Mouse (Mus musculus) heart, postnatal 0 days (tissue): Measurements from ENCODE around the gene Oprl1. TPM values are rescaled to one million over a fixed set of nuclear protein-coding genes. Genes with fewer than 3 reads are reported as not detected.
A peak's percentile ranks its signal among the peaks of the same experiment; 100 is the strongest.

Experiments used
- ATAC-seq: fragments of 200-750 bp; cut with Nextera tagmentation; 2 replicates; pipeline ENCODE4 v1.8.0; 2017; ENCODE audit warnings: low read depth, moderate number of reproducible peaks, moderate library complexity; ENCODE audit not compliant: insufficient read depth
- DNase-seq: peaks from one replicate; pipeline ENCODE4 v3.0.0-alpha.2; 2016; ENCODE audit warnings: low spot score
- H3K27ac ChIP-seq: fragments of 300-500 bp; sonication (generic); 2 replicates; pipeline ENCODE4 v1.5.1; 2014; ENCODE audit warnings: low read depth, mild to moderate bottlenecking
- H3K27me3 ChIP-seq: fragments of 300-500 bp; sonication (generic); 2 replicates; pipeline ENCODE4 v1.6.1; 2014; ENCODE audit warnings: low read length, mixed read lengths; ENCODE audit not compliant: control insufficient read depth, insufficient read depth
- H3K36me3 ChIP-seq: fragments of 300-500 bp; sonication (generic); replicated peaks from 2 replicates; pipeline ENCODE4 v1.6.1; 2014; ENCODE audit warnings: low read length, mixed read lengths; ENCODE audit not compliant: control insufficient read depth, insufficient read depth
- H3K4me1 ChIP-seq: fragments of 300-500 bp; sonication (generic); 2 replicates; pipeline ENCODE4 v1.6.1; 2014; ENCODE audit warnings: antibody characterized with exemption; ENCODE audit not compliant: control insufficient read depth, insufficient read depth
- H3K4me2 ChIP-seq: fragments of 300-500 bp; sonication (generic); 2 replicates; pipeline ENCODE4 v1.6.1; 2014; ENCODE audit warnings: low read depth, mild to moderate bottlenecking, low read length, moderate library complexity
- H3K4me3 ChIP-seq: fragments of 300-500 bp; sonication (generic); 2 replicates; pipeline ENCODE4 v1.5.1; 2014; ENCODE audit warnings: low read depth, low read length
- H3K9ac ChIP-seq: fragments of 300-500 bp; sonication (generic); replicated peaks from 2 replicates; pipeline ENCODE4 v1.6.1; 2014; ENCODE audit warnings: low read depth, low read length, mixed read lengths
- H3K9me3 ChIP-seq: fragments of 300-500 bp; sonication (generic); replicated peaks from 2 replicates; pipeline ENCODE4 v1.6.1; 2016; ENCODE audit warnings: low read length; ENCODE audit not compliant: control insufficient read depth
- CTCF ChIP-seq: IDR thresholded peaks from 2 replicates; pipeline ENCODE4 v1.5.1; 2016; ENCODE audit warnings: antibody characterized with exemption, control low read depth, low read depth
- EP300 ChIP-seq: IDR thresholded peaks from 2 replicates; pipeline ENCODE4 v1.6.1; 2016; ENCODE audit warnings: antibody characterized with exemption, low read depth
- WGBS: fragments of 180-500 bp; shearing (Covaris S2); extraction: QIAGEN DNeasy Blood & Tissue Kit; methylation state at CpG from one replicate; pipeline ENCODE4 v1.1.7; 2014; 5-methylcytosine and 5-hydroxymethylcytosine counted together
- polyA plus RNA-seq: library from polyadenylated mRNA; unstranded; fragments of >200 nt; fragmentation: Nextera tagmentation; extraction: Ambion mirVana; gene quantifications from 2 replicates; pipeline ENCODE4 v1.2.1, GENCODE M21; 2015
- total RNA-seq: library from RNA; depleted of rRNA; stranded (reverse); fragments of >200 nt; gene quantifications from 2 replicates; pipeline ENCODE4 v1.2.3, GENCODE M21; 2014; ENCODE audit warnings: low replicate concordance

The Oprl1 gene
- total and polyA plus RNA-seq, 2 experiments from 2014 or later: 0.19 to 8.1 TPM

DNA sequence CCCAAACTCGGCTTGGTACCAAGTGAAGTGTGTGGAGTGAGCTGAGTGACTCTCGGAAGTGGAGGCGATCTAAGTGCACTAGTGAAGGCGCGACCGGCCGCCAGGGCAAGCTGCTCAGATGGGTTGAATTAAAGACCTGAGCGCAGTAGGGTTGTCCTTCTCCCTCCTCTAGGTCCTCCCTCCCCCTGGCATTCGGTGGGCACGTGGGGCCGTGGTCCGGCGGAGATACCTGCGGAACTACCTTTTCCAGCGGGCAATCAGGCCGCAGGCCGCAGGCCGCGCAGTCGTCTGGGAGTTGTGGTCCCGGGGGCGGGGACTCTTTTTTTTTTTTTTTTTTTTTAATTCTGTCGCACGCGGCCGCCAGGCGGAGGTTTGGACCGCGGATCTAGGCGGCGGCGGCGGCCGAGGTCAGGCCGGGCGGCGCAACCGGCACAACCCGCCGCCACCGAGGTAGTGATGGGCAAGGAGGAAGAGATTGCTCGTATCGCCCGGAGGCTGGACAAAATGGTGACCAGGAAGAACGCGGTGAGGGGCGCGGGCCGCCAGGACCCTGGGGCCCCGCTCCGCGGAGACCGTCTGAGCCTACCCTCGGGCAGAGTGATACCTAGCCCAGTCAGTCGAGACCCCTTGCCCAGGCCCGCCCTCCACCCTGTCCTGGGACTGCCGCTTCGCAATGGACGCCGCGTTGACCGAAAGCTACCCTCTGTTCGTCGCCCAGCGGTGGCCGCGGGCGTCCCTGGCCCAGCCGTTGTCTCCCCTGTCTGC lies 34.7 kb upstream of the Oprl1 start, which contains the start of gene Tcea2:
Gene Tcea2, plus strand, starts transcription at position 360 of the 765 bp plus-strand sequence.
- H3K27ac ChIP-seq: peak within 1 kb of the TSS; percentile 56
- no peak; the same call in 1 of the 2 replicates for TF ChIP-seq CTCF
- TF ChIP-seq EP300: no peak
- H3K4me1 ChIP-seq: peaks cover 5% of the 10 kb centered on the region; the same call in 1 of the 2 replicates
- no peaks in the 10 kb centered on the region for H3K9me3 ChIP-seq
- H3K4me3 ChIP-seq: peak within 1 kb of the TSS; percentile 68
- WGBS: under 1% methylated on average over 58 of the region's 69 CpGs
- peak within 1 kb of the TSS; percentile 97 for H3K4me2 ChIP-seq
- H3K9ac ChIP-seq: peak within 1 kb of the TSS; percentile 78
- no peaks in the 10 kb centered on the region for H3K36me3 ChIP-seq
- peak; percentile 37 for ATAC-seq
- H3K27me3 ChIP-seq: no peaks in the 10 kb centered on the region
- DNase-seq: peak; percentile 51

DNA sequence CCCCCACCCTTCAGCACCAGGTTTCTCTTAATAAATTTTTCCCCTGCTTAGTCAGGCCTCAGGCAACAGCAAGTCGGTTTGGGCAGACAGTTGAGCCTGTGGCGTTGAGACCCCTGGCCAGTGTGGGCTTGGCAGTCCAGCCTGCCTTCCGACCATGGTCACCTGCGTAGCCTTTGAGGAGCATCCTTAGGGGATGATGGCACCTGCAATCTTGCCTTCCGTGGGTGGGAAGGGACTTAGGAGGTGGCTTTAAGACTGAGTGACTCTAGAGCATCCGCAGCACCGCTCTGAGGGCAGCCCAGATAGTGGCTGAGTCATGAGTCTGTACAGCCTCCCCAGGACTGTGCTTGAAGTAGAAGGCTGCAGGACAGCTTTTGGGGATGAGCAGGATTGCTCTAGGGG lies 34.1 kb upstream of the Oprl1 start:
- no peaks in the 10 kb centered on the region for H3K9me3 ChIP-seq
- H3K4me3 ChIP-seq: peak overlapping the region; percentile 68
- peak overlapping the region; percentile 78 for H3K9ac ChIP-seq
- no peaks in the 10 kb centered on the region for H3K27me3 ChIP-seq
- no peak for TF ChIP-seq EP300
- no peak for TF ChIP-seq CTCF
- peak overlapping the region; percentile 97 for H3K4me2 ChIP-seq
- 0 out of 2 replicates have a peak, but pooled peaks cover under 1% of the 10 kb centered on the region for H3K36me3 ChIP-seq
- peak overlapping the region; percentile 56 for H3K27ac ChIP-seq
- H3K4me1 ChIP-seq: peaks cover 5% of the 10 kb centered on the region; the same call in 1 of the 2 replicates
- ATAC-seq (peak; percentile 9; the same call in 1 of the 2 replicates), DNase-seq (no peak)
- WGBS: 17% methylated on average over 7 of the region's 7 CpGs

DNA sequence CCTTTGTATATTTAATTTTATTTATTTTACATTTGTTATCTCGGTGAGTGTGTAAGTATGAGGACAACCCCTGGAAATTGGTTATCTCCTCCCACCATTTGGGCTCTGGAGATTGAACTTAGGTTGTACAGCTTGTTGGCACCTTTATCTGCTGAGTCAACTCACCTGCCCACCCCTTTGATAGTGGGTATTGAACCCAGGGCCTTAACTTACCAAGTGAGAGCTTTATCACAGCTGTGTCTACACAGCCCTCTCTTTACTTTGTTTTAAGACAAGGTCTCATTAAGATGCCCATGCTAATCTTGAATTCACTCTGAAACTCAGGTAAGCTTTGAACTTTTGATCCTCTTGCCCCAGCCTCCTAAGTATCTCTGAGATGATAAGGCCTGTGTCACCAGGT lies 32.8 kb upstream of the Oprl1 start:
- DNase-seq: no peak
- Histone ChIP-seq H3K27ac (no peak overlapping the region), H3K9ac (no peak overlapping the region), H3K4me3 (no peak overlapping the region), H3K4me2 (no peak overlapping the region), H3K36me3 (peaks cover 13% of the 10 kb centered on the region), H3K27me3 (no peaks in the 10 kb centered on the region), H3K4me1 (peaks cover 5% of the 10 kb centered on the region; the same call in 1 of the 2 replicates), H3K9me3 (no peaks in the 10 kb centered on the region)
- WGBS: 87% methylated on average over 1 of the region's 1 CpGs
- TF ChIP-seq CTCF: no peak
- no peak for TF ChIP-seq EP300
- ATAC-seq: no peak

DNA sequence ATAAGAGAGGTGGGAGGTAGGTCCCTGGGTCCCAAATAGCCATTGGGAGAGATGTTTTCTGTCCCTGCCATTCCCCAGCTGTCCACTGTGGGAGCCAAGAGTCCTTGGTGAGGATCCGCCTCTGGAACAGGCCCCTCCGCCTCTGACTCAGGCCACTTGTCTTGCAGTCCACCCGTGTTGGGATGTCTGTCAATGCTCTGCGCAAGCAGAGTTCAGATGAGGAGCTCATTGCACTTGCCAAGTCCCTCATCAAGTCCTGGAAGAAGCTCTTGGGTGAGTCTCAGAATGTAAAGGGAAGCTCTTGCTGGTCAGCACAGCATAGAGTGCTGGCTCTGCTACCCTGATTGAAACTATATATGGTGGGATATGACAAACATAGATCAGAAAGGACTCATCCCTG lies 31.4 kb upstream of the Oprl1 start:
- ATAC-seq (no peak), DNase-seq (no peak)
- Histone ChIP-seq H3K4me3 (no peak overlapping the region), H3K9me3 (no peaks in the 10 kb centered on the region), H3K27ac (no peak overlapping the region), H3K36me3 (peaks cover 13% of the 10 kb centered on the region), H3K9ac (no peak overlapping the region), H3K27me3 (no peaks in the 10 kb centered on the region), H3K4me1 (peaks cover 5% of the 10 kb centered on the region; the same call in 1 of the 2 replicates), H3K4me2 (no peak overlapping the region)
- TF ChIP-seq EP300 (no peak), CTCF (no peak)
- 49% methylated on average over 4 of the region's 4 CpGs for WGBS

DNA sequence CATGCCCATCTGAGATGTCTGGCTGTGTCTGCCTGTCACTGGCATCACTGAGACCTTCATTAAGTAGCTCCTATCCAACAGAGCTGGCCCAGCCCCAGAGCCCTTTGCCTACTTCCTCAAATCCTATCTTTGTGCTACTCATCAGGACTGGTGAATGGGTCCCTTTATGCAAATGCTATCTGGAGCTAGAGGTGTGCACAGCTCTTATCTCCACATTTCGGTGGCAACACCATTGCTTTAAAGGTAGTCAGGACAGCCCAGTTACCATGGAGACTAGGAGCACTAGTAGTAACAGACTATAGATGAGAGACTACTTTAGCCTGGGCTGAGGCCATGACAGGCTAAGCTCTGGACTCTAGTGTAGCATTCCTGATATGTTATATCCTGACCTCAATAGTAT lies 30.1 kb upstream of the Oprl1 start:
- Histone ChIP-seq H3K4me3 (no peak overlapping the region), H3K27me3 (no peaks in the 10 kb centered on the region), H3K9me3 (no peaks in the 10 kb centered on the region), H3K36me3 (peaks cover 21% of the 10 kb centered on the region), H3K4me1 (peaks cover 5% of the 10 kb centered on the region; the same call in 1 of the 2 replicates), H3K27ac (no peak overlapping the region), H3K9ac (no peak overlapping the region), H3K4me2 (no peak overlapping the region)
- DNase-seq: no peak
- WGBS: 59% methylated on average over 1 of the region's 1 CpGs
- no peak for ATAC-seq
- TF ChIP-seq CTCF (no peak), EP300 (no peak)
